Mouse (Mus musculus) ES-Bruce4 (cell line): ENCODE measurements around the gene Sec14l2.

Source experiments
- EP300 ChIP-seq: IDR thresholded peaks from 2 replicates; pipeline ENCODE4 v1.6.1; 2011; ENCODE audit warnings: low read depth, low read length; ENCODE audit not compliant: insufficient read depth
- POLR2A ChIP-seq: IDR thresholded peaks from one replicate; pipeline ENCODE4 v1.8.1; 2011; ENCODE audit warnings: low read length; ENCODE audit not compliant: insufficient read depth

- TF ChIP-seq EP300: no peak
- no peak for TF ChIP-seq POLR2A
Observed at GRCm38 (mm10) chr11:4116458-4117141, 6.6 kb downstream of the Sec14l2 start.
